Mouse (Mus musculus): Measurements from ENCODE around the gene Neurod2.

The Neurod2 gene

GRCm38 (mm10) chr11:98331401-98331800 lies 2.0 kb upstream of the Neurod2 start:
- no peak for DNase-seq (ENCODE audit: low spot score)

DNA sequence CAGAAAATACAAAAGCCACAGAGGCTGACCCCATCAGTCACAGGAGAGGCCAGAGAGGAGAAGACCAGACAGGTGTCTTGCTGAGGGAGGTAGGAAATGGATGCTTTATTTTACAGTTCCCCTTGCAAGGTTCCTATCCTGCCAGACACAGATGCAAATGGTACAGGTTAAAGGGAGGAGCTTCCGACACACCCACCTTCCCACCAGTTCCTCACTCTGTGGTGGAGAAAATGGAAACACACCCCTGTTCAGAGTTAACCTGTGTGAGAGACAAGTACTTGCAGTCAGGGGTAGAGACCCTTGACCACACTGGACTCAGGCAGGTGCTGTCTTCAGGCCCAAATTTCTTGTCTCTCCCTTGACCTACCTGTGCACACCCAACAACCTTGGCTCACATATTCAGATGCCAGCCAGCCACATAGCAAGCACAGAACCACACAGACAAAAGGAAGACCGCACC lies 1.3 kb upstream of the Neurod2 start:
- DNase-seq (ENCODE audit: low spot score): no peak

- DNase-seq (ENCODE audit: low spot score): no peak
Observed at GRCm38 (mm10) chr11:98329960-98330744, 704 bp upstream of the Neurod2 start.

- no peak for DNase-seq (ENCODE audit: low spot score)
Observed at GRCm38 (mm10) chr11:98328371-98329069, 928 bp downstream of the Neurod2 start.

GRCm38 (mm10) chr11:98328031-98328370 lies 1.4 kb downstream of the Neurod2 start:
- no peak for DNase-seq (ENCODE audit: low spot score)

DNA sequence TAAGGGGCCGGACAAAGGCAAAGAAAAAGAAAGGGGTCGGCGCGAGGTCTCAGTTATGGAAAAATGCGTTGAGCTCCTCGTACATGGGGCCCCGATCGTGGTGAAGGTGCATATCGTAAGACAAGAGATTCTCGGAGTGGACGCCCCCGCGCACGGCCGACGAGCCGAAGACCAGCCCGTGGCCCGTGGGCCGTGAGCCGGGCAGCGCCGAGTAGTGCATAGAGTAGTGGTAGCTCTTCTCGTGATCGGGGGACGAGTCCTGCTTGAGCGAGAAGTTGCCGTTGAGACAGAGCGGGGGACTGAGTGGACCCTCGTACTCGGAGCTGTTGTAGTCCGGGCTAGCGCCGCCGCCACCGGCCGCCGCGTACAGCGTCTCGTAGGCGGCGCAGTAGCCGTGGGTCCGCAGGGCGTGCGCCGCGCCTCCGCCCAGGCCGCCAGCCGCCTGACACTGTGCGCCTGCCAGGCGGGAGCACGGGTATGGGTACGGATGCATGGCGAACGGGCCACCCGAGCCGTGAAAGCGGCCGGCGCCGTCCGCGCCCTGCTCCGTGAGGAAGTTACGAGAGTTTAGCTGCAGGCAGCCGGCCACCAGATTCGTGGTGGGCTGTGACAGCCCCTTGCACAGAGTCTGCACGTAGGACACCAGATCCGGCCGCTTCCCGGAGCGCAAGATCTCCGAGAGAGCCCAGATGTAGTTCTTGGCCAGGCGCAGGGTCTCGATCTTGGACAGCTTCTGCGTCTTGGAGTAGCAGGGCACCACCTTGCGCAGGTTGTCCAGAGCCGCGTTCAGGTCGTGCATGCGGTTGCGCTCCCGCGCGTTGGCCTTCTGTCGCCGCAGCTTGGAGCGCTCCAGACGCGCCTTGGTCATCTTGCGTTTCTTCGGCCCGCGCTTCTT lies 2.1 kb downstream of the Neurod2 start:
- no peak for DNase-seq (ENCODE audit: low spot score)

DNA sequence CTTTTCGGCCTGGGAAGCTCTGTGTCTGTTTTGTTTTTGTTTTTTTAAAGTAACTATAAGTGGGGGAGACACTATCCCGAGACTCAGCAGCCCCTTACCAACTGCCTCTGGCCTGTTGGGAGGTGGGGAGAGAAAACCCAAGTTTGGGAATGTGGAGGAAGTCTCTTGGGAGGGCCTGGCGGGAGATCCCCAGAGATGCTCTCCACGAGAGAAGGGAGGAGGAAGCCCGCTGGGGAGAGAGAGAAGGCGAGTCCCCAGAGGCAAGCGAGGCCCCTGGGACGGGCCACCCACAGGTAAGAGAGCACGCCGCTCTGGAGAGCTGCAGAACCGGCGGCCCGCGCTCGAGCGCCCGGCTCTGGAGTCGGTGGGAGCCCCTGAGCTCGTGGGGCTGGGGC lies 2.7 kb downstream of the Neurod2 start:
- no peak for DNase-seq (ENCODE audit: low spot score)

DNA sequence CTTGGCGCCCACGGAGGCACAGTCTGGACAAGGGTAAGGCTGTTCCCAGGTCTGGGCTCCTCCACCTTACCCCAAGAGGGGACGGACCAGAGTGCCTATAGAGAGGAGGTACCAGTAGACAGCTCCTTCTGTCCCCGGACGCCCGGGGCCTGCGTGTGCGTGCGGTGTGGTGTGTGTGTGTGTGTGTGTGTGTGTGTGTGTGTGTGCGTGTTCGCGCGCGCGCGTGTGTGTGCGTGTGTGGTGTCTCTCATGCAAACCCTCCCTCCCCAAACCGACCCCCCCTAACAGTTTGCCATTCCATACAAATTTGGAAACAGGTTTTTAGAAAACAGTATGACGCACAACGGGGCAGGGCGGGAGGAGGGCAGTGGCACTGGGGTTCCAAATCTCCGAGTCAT lies 3.6 kb downstream of the Neurod2 start:
- no peak for DNase-seq (ENCODE audit: low spot score)

DNA sequence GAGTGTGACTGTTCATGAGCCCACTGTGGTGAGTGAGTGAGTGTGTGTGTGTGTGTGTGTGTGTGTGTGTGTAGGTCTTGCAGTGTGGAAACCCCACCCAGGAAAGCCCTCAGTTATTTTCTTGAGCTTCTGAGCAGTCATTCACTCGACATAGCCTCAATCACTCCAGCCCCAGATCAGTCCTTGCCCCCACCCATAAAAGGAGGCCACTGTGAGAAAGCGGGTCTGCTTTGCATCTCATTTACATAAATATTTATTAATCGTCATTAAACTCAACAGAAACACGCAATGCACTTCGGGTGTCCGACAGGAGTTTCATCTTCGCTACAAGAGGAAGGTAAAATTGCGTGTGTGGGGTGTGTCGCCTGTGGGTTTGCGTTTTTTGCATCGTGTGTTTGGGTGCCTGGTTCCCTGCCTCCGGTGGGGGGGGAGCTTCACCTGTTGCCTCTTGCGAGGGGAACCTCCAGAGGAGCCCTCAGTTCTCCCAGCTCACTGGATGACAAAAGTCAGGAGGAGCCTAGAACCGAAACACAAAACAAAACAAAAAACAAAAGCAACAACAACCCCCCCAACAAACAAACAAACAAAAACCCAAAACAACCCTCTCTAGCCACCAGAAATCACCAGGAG lies 4.1 kb downstream of the Neurod2 start:
- DNase-seq (ENCODE audit: low spot score): no peak

- DNase-seq (ENCODE audit: low spot score): no peak
Observed at GRCm38 (mm10) chr11:98323933-98324332, 5.5 kb downstream of the Neurod2 start.

DNA sequence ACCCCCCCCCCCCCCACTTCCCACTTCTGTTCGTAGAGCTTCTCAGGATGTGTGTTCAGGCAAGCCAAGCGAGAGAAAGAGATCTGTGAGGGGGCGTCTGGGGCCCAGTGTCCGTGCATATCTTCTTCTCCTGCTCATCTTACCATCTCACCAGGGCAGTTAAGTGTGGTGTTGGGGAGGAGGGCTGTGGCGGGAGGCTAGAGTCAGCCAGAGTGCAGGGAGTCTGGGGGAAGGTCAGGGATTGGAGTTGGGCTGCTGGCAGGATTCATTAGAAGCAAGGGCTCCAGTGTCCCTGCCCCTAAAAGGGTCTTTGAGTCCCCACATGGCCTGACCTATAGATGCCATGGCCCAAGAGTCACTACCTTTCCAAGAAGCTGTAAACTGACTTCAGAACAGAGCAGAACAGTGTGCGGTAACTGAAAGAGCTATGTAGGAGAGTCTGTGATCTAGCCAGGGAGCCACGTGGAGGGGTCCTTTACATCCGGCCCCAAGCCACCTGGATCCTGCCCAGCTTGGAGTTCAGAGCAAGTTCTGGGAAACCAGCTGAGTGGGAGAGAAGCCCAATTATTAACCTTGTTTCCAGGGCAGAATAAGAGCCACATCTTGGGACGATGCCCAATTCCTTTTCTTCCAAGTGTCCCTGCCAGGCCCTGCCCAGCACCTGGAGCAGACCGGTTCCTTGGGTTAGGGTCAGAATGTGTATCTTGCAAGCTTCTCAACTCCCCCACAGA lies 6.1 kb downstream of the Neurod2 start:
- no peak for DNase-seq (ENCODE audit: low spot score)

DNA sequence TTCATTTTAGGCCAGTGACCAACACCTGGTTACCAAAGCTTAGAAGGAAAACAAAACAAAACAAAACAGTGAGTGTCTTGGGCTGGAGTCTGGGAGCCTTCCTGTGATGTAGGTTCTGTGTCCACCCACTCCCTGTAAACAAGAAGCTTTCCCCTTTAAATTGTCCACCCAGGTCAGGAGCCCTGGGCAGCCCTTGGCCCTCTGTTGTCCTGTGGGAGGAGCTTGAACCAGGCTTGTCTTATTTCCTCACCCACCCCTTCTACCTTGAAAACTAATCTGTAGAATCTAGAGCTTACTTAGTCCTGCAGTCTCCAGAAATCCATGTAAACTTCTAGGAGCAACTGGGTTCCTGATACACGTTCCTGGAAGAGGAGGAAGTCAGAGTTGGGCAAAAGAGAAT lies 7.3 kb downstream of the Neurod2 start:
- DNase-seq (ENCODE audit: low spot score): no peak

DNA sequence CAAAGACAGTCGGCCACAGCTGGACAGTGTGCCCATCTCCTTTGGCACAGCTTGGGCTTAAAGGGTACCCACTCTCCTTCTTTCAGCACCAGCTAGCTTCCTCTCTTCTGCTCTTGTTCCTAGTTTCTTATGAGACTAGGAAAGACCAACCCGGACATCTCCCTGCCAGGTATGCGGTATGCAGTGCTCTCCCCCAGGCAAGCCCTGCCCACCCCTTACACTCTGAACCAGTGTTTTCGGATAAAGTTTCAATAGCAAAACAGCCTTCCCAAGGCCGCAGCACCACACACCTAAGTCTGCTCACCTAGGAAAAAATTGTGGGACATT lies 7.8 kb downstream of the Neurod2 start:
- DNase-seq (ENCODE audit: low spot score): no peak

DNA sequence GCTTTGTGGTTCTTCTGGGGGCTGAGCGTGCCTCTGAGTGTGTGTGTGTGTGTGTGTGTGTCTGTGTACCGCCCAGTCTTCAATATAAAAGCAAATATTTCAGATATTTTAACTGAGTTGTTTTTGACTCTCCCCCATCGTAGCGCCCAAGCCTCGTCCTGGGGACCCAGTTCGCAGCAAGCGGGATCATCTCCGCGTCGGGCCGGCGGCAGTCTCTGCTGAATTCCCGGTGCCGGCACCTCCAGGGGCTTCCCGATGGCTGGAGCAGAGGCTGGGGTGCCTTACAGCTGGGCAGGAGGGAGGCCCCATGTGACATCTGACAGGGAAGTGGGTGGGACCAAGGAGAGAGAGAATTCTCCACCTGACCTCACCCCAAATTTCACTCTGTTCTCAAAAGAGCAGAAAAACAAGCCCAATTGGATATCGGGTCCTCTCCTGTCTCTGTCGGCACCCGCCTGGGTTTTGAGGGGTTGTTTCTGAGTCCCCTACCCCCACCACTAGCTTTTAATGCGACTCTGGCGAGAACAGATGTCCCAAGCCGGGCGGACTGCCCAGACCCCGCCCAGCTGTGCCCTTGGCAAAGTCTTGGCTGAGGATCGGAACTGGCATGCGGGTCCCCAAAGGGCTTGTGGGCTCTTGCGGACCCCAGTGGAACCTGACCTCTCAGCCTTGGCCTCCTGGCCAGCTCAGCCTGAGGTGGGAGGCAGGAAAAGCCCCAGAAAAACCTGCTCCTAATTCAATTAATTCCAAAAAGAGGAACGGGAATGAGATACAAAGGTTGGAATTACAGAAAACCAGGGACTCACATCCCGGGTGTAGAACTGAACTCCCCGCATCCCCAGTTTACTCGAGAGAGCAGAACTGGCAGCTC lies 8.4 kb downstream of the Neurod2 start:
- DNase-seq (ENCODE audit: low spot score): no peak

DNA sequence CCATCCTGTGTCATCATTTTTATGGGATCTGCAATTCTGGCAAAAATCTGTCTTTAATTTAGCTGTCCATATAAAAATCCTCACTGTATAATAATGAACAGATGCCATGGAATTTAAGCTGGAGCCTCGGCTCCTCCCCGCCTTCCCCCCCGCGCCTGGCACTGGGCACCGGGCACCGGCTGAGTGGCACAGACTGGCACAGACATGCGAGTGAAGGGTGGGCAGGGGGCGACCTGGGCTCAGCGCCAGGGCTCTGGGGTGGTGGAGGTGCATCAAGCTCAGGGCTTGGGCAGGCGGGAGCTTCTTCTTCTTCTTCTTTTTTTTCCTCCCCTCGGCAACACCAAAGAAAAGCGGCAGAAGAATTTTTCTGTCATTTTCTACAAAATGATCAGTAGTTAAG lies 9.1 kb downstream of the Neurod2 start:
- no peak for DNase-seq (ENCODE audit: low spot score)

- DNase-seq (ENCODE audit: low spot score): no peak
Observed at GRCm38 (mm10) chr11:98319944-98320343, 9.5 kb downstream of the Neurod2 start.

GRCm38 (mm10) chr11:98319544-98319943 lies 9.9 kb downstream of the Neurod2 start:
- no peak for DNase-seq (ENCODE audit: low spot score)

DNA sequence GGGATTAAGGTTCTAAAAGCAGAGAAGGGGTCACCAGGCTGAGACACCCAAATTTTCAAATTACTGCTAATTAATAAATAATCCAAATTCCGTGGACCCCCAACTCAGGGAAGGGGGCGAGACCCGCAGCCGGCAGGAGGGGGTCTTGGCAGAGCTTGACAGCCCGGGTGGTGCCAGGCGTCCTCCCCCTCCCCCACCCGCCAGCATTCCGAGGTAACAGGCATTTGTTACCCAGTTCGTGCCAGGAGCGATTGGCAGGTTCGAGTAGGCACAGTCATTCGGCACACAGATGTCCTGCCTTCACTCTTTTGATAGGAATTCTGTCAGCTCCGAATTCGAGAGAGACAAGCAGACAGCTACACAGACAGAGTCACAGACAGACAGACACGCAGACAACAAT lies 10.3 kb downstream of the Neurod2 start:
- no peak for DNase-seq (ENCODE audit: low spot score)

GRCm38 (mm10) chr11:98318421-98319116 lies 10.9 kb downstream of the Neurod2 start:
- no peak for DNase-seq (ENCODE audit: low spot score)

- no peak for DNase-seq (ENCODE audit: low spot score)
Observed at GRCm38 (mm10) chr11:98317479-98317878, 12.0 kb downstream of the Neurod2 start.
